Mouse (Mus musculus) hindbrain, postnatal 0 days (tissue): ENCODE results near the gene Lmf2. TPM values are rescaled to one million over a fixed set of nuclear protein-coding genes. Genes with fewer than 3 reads are reported as not detected.
A peak's percentile ranks its signal among the peaks of the same experiment; 100 is the strongest.

ENCODE experiments used
- ATAC-seq: fragments of 200-750 bp; cut with Nextera tagmentation; 2 replicates; pipeline ENCODE4 v1.8.0; 2017; ENCODE audit warnings: mild to moderate bottlenecking, moderate TSS enrichment, moderate library complexity
- DNase-seq: peaks from one replicate; pipeline ENCODE4 v3.0.0-alpha.2; 2015; ENCODE audit warnings: low spot score
- H3K27ac ChIP-seq: fragments of 300-500 bp; sonication (generic); 2 replicates; pipeline ENCODE4 v1.5.1; 2014; ENCODE audit warnings: mild to moderate bottlenecking
- H3K27me3 ChIP-seq: fragments of 300-500 bp; sonication (generic); 2 replicates; pipeline ENCODE4 v1.6.1; 2014; ENCODE audit warnings: low read length, mixed read lengths; ENCODE audit not compliant: insufficient read depth
- H3K36me3 ChIP-seq: fragments of 300-500 bp; sonication (generic); 2 replicates; pipeline ENCODE4 v1.6.1; 2014; ENCODE audit warnings: low read length, mixed read lengths; ENCODE audit not compliant: insufficient read depth
- H3K4me1 ChIP-seq: fragments of 300-500 bp; sonication (generic); 2 replicates; pipeline ENCODE4 v1.6.1; 2014; ENCODE audit warnings: antibody characterized with exemption, low read length, mixed read lengths; ENCODE audit not compliant: insufficient read depth
- H3K4me2 ChIP-seq: fragments of 300-500 bp; sonication (generic); 2 replicates; pipeline ENCODE4 v1.6.1; 2014; ENCODE audit warnings: low read depth, mild to moderate bottlenecking, low read length, moderate library complexity, mixed read lengths
- H3K4me3 ChIP-seq: fragments of 300-500 bp; sonication (generic); 2 replicates; pipeline ENCODE4 v1.5.1; 2014; ENCODE audit warnings: low read length
- H3K9ac ChIP-seq: fragments of 300-500 bp; sonication (generic); replicated peaks from 2 replicates; pipeline ENCODE4 v1.6.1; 2014; ENCODE audit warnings: mild to moderate bottlenecking, low read length, moderate library complexity, mixed read lengths
- H3K9me3 ChIP-seq: fragments of 300-500 bp; sonication (generic); 2 replicates; pipeline ENCODE4 v1.6.1; 2016; ENCODE audit warnings: low read length, mixed read lengths
- CTCF ChIP-seq: IDR thresholded peaks from 2 replicates; pipeline ENCODE4 v1.5.1; 2016; ENCODE audit warnings: antibody characterized with exemption, control low read depth, low read depth
- WGBS: fragments of 180-500 bp; shearing (Covaris S2); extraction: QIAGEN DNeasy Blood & Tissue Kit; methylation state at CpG from one replicate; pipeline ENCODE4 v1.1.7; 2014; 5-methylcytosine and 5-hydroxymethylcytosine counted together
- polyA plus RNA-seq: library from polyadenylated mRNA; unstranded; fragments of >200 nt; fragmentation: Nextera tagmentation; extraction: Ambion mirVana; gene quantifications from 2 replicates; pipeline ENCODE4 v1.2.1, GENCODE M21; 2015
- total RNA-seq: library from RNA; depleted of rRNA; stranded (reverse); fragments of >200 nt; gene quantifications from 2 replicates; pipeline ENCODE4 v1.2.3, GENCODE M21; 2014

Lmf2 gene
- total and polyA plus RNA-seq, 2 experiments from 2014 or later, result 26.2 to 34.5 TPM

DNA sequence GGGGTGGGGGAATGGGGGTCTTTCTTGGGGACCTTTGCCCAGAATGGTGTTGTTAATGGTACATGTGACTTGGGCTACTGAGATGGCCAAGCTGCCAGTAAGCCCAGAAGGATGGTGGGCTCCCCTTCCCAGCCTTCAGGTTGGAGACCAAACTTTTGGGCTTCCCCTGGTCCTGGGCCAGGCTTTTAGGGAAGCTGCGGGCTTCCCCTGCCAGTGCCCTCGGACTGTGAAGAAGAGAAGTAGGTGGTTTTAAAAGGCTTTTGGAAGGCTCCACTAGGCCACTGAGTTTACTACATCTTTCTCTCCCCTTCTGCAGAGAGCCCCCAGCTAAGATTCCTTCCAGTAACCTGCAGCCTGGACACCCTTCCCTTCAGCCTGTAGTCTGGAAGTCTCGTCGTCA is 31.8 kb downstream of the Lmf2 start:
- no peaks in the 10 kb centered on the region for H3K36me3 ChIP-seq
- peaks cover 6% of the 10 kb centered on the region; the same call in 1 of the 2 replicates for H3K4me1 ChIP-seq
- H3K27ac ChIP-seq, result no peak overlapping the region
- no peaks in the 10 kb centered on the region for H3K9me3 ChIP-seq
- 89% methylated on average over 4 of the region's 4 CpGs for WGBS
- ATAC-seq (no peak), DNase-seq (no peak)
- H3K27me3 ChIP-seq, result no peaks in the 10 kb centered on the region
- no peak overlapping the region for H3K4me3 ChIP-seq
- TF ChIP-seq CTCF, result no peak
- H3K4me2 ChIP-seq, result no peak overlapping the region
- no peak overlapping the region for H3K9ac ChIP-seq

GRCm38 (mm10) chr15:89322670-89323522 is 32.6 kb downstream of the Lmf2 start, which contains the start of gene Adm2:
Gene Adm2, plus strand, starts transcription at chr15:89322720.
- ATAC-seq, result no peak
- 10% methylated on average over 26 of the region's 26 CpGs for WGBS
- H3K9ac ChIP-seq, result no peak within 1 kb of the TSS
- H3K36me3 ChIP-seq, result no peaks in the 10 kb centered on the region
- no peak within 1 kb of the TSS for H3K4me3 ChIP-seq
- no peaks in the 10 kb centered on the region for H3K27me3 ChIP-seq
- no peak within 1 kb of the TSS for H3K27ac ChIP-seq
- DNase-seq, result no peak
- H3K4me2 ChIP-seq, result peak within 1 kb of the TSS; percentile 33
- TF ChIP-seq CTCF, result no peak
- no peaks in the 10 kb centered on the region for H3K9me3 ChIP-seq
- peaks cover 6% of the 10 kb centered on the region; the same call in 1 of the 2 replicates for H3K4me1 ChIP-seq

GRCm38 (mm10) chr15:89321264-89321663 is 34.2 kb downstream of the Lmf2 start:
- peaks cover 6% of the 10 kb centered on the region; the same call in 1 of the 2 replicates for H3K4me1 ChIP-seq
- no peak overlapping the region for H3K9ac ChIP-seq
- H3K27me3 ChIP-seq, result no peaks in the 10 kb centered on the region
- no peak overlapping the region for H3K4me3 ChIP-seq
- no peak overlapping the region for H3K27ac ChIP-seq
- no peaks in the 10 kb centered on the region for H3K36me3 ChIP-seq
- no peak for TF ChIP-seq CTCF
- ATAC-seq, result no peak
- no peaks in the 10 kb centered on the region for H3K9me3 ChIP-seq
- no peak for DNase-seq
- 80% methylated on average over 8 of the region's 8 CpGs for WGBS
- H3K4me2 ChIP-seq, result no peak overlapping the region

DNA sequence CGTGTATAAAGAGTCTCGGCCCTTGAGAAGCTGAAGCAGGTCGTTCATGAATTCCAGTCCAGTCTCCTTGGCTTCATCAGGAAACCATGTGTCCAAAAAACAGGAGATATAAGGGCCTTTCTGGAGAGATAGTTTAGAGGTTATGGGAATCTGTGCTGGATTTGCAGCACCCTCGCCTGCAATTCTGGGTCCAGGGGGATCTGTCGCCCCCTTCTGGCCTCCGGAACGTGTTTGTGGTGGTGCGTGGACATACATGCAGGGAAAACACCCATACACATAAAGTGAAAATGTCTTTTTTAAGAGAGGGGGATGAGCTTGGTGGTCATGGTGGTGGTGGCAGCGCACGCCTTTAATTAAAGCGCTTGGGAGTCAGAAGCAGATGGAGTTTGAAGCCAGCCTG is 39.3 kb downstream of the Lmf2 start:
- ATAC-seq (no peak), DNase-seq (no peak)
- Histone ChIP-seq H3K4me1 (peaks cover 17% of the 10 kb centered on the region), H3K4me3 (no peak overlapping the region), H3K9me3 (no peaks in the 10 kb centered on the region), H3K4me2 (no peak overlapping the region), H3K27ac (no peak overlapping the region), H3K9ac (no peak overlapping the region), H3K36me3 (no peaks in the 10 kb centered on the region), H3K27me3 (no peaks in the 10 kb centered on the region)
- 65% methylated on average over 11 of the region's 11 CpGs for WGBS
- peak; percentile 44 for TF ChIP-seq CTCF

- WGBS, result under 1% methylated on average over 33 of the region's 37 CpGs
- Histone ChIP-seq H3K27ac (peak within 1 kb of the TSS; percentile 72; the same call in 1 of the 2 replicates), H3K4me3 (peak within 1 kb of the TSS; percentile 96), H3K27me3 (no peaks in the 10 kb centered on the region), H3K4me1 (peaks cover 25% of the 10 kb centered on the region), H3K36me3 (no peaks in the 10 kb centered on the region), H3K4me2 (peak within 1 kb of the TSS; percentile 86), H3K9ac (peak within 1 kb of the TSS; percentile 93), H3K9me3 (no peaks in the 10 kb centered on the region)
- peak; percentile 99 for ATAC-seq
- no peak for TF ChIP-seq CTCF
- peak; percentile 99 for DNase-seq
These were observed 40.2 kb downstream of the Lmf2 start, which contains the start of gene Sbf1 for GRCm38 (mm10) chr15:89315190-89315731. Gene Sbf1, minus strand, starts transcription at chr15:89315311.

- H3K9me3 ChIP-seq, result no peaks in the 10 kb centered on the region
- H3K9ac ChIP-seq, result peak overlapping the region; percentile 93
- peak; percentile 45; the same call in 1 of the 2 replicates for TF ChIP-seq CTCF
- H3K4me1 ChIP-seq, result peaks cover 26% of the 10 kb centered on the region
- under 1% methylated on average over 55 of the region's 58 CpGs for WGBS
- peak overlapping the region; percentile 96 for H3K4me3 ChIP-seq
- DNase-seq (peak; percentile 32), ATAC-seq (peak; percentile 5)
- H3K27ac ChIP-seq, result peak overlapping the region; percentile 72; the same call in 1 of the 2 replicates
- no peaks in the 10 kb centered on the region for H3K27me3 ChIP-seq
- no peaks in the 10 kb centered on the region for H3K36me3 ChIP-seq
- H3K4me2 ChIP-seq, result peak overlapping the region; percentile 86
These were observed 40.8 kb downstream of the Lmf2 start for GRCm38 (mm10) chr15:89314511-89315189.
